Mouse (Mus musculus) cerebellum, postnatal 25 days (tissue): ENCODE data around the gene Synpr.

Source experiments
- DNase-seq, 2 experiments: peaks; one replicate each; pipeline ENCODE4 v3.0.0; 2021; ENCODE audit warnings: mixed read lengths in 2 of 2

Synpr gene

DNA sequence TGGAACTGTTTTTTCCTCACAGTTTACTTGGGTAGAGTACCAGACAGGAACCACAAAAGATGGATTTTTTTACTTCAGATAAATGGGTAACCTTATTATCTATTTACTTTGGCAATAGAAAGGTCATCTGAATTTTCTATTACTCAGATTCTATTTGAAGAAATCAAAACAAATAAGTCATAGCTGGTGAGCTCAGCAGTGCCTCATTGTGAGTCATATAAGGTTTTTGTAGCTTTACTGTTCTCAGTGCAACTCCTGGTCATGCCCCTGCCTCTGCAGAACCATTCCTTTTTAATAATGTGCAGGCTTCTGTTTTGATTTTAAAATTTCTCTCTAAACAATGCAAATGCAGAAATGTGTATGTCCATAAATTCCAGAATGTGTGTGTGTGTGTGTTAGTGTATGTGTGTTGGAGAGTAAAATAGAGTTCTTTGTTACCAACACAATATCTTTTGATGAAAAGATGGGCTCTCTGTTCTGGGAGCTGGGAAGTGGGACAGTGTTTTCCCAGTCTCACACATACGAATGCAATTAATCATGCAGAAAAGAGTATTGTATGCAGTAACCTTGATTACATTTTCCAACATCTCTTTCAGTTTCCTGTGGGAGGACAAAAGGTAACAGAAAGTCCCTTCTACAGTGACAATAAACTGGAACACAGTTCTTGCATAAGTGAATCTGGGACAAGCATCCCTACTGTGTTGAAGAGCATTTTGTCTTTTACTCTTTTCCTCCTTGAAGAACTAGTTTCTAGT is 269.2 kb downstream of the Synpr start:
- DNase-seq, result no peak

DNA sequence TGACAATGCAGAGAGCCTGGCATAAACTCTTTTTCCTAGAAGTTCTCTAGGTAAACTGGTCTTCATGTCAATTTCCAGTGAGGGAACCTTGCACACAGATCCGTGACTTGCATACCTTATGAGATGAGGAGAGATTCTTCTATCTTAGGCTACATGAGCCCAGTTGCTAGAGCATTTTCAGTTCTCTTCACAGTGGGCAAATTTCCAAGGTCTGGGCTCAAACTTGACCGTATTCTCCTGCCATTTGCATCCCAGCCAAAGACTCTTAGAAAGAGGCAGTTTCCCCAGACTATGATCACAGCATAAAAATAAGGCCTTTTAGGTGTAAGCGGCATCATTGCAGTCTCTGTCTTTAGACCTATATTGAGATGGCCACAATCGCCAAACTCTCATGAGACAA is 270.1 kb downstream of the Synpr start:
- DNase-seq, result peak in 1 of 2 experiments; percentile 24

DNA sequence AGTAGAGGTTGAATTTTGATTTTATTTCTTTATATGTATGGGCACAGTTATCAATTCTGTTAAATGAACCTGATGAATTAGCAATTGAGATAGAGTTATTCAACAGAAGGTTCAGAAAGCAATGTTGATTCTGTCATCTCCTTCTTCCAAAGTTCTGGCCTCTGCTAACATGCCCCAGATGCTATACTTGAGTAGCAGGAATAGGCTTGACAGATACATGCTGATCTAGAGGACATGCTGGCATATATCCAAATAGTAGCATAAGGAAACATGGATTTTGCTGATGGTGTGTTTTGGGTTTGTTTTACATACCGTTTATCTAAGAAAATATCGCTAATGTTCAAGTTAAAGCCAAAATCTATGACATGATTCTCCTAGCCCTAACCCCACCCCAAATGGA is 273.5 kb downstream of the Synpr start:
- DNase-seq, result no peak

DNA sequence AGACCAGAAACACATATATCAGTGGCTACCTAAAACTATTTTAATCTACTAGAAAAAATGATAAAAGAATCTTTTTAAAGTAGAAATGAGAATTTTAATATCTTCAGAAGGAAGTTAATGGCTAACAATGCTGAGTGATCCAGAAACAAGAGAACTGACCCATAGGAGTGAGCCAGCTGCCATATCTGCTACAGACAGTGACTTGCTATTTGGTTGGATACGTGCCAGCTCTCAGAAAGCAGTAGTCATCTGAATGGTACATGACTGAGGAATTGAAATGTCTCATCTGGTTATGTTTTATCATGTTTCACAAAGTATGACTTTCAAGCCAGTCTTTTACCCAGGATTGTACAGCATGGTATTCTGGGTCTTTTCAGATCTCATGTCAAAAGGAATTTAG is 282.7 kb downstream of the Synpr start:
- DNase-seq, result no peak

DNA sequence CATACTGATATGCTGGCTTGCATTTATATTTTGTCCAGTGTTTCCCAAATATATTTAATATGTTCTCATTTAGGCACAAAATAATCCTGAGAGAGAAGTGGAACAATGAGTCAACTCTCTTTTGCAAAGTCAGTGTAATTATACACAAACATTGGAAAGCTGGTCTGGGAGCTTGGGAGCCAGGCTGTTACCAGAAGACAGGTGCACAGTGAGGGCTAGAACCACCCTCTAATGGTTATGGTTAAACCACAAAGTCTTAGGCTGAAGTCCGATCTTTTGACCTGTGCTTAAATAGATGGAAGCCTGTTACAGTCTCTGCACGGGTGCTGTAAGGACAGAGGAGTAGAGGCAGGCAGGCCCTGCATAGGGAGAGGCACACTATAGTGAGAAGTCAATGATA is 283.4 kb downstream of the Synpr start:
- no peak for DNase-seq

DNA sequence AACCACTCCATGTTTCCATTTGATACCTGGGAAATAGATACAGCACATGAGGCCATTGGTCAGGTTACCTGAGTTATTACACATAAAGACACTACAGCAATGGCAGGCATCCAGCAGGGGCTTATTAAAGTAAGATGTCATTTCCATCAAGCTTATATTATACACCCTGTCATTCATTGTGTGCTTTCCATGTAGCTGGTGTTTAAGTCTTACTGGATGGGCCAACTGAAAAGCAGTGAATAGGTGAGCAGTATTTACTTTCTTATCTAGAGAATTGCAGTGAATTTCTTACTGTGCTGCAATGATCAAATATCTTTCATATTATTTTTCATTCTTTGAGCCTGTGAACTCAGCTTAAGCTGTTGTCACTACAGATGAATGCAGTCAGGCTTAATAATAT is 287.4 kb downstream of the Synpr start:
- no peak for DNase-seq

DNA sequence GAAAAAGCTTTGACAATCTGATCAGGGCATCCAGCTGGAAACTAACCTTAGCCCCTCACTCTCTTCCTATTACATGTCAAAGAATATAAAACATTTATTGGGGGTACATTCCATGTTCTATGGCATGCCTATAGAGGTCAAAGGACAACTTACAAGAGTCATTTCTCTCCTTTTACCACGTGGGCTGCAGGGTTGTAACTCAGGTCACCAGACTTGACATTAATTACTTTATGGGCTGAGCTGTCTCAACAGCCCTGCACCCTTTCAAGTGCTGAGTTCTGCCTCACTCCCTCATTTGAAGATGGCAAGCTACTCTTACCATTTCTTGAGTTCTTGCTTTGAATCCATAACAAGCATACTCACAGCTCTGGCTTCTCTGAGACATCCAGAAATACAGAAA is 287.9 kb downstream of the Synpr start:
- no peak for DNase-seq

DNA sequence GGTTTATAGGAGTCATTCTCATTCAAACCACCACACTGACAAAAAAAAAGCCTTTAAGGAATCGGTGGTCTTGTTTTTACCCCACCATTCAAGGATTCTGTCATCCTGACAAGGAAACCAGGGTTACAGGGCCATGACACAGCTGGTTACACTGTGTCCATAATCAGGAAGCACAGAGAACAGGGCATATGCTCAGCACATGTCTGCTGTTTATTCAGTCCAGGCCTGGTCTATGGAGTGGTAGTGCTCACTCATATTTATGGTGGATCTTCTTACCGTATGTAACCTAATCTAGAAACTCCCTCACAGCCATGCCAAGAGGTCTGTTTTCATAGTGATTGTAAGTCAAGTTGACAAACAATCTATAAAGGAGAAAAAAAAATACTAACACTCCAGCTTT is 293.5 kb downstream of the Synpr start:
- DNase-seq, result no peak

DNA sequence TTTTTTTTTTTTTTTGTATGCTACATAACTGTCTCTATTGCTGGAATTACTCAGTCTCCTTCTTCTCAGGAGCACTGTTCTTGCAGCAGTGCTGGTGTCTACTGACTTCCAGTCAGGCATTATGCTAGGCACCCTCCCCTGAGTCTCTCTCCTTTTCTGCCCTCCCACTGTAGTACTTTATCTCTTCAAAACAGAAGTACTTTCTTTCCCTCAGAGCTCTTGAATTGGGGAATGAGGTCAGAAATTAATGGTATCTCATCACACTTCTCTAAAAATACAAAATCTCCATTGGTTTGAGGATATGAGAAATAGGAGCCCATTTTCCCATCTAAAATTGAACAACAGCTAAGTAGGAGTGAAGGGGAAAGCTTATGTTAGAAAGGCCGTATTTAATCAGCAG is 294.2 kb downstream of the Synpr start:
- DNase-seq, result no peak

DNA sequence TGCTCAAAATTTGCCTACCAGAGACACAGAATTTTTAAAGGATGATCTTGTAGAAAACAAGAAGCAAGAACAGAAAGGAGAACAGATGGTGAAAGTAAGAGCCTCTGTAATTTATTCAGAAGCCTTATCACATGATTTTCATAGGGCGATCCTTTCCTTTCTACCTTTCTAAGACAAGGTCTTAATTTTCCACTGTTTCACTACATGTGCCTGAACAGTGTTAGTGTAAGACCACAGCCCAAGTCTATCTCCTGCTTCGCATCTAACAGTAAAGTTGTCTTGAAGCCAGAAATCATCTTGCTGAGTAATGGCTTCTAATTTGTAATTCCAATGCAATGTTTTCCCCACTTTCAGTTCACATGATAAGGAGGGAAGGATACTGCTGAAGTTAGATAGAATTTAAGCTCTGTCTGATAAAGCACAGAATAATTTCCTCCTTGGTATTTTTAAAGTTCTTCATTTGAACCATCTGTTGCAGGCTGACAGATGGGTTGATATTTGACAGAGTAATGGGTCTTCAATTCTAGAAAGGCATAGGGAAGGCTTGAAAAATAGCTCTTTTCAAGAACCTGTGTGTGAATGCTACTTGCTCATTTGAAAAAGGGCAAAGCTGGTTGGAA is 308.9 kb downstream of the Synpr start:
- DNase-seq, result no peak

DNA sequence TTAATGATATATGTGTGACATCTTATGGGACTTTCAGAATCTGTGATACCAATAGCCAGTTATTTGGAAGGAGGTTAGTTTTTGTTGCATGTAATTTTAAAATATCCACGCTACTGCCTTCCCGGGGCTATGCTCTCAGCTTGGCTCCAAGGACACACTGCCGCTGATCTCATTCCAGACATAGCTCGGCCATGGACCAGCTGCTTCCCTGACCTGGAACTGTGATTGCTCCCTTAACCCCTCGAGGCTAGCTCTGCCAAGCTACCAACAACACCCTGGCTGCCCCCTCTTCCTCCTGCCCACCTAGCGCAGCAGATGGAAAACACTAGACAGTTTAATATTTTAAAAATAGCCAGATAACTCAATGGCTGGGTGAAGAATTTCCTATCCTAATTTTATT is 311.7 kb downstream of the Synpr start:
- DNase-seq, result peak; percentile 35 to 51

DNA sequence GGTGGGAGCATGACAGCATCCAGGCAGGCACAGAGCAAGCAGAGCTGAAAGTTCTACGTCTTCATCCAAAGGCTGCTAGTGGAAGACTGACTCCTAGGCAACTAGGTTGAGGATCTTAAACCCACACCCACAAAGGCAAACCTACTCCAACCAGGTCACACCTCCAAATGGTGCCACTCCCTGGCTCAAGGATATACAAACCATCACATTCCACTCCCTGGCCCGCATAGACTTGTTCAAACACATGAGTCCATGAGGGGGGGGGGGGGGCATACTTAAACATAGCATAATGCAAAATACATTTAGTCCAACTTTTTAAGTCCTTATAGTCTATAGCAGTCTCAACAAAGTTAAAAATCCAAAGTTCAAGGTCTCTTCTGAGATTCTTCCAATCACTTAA is 312.6 kb downstream of the Synpr start:
- no peak for DNase-seq

DNA sequence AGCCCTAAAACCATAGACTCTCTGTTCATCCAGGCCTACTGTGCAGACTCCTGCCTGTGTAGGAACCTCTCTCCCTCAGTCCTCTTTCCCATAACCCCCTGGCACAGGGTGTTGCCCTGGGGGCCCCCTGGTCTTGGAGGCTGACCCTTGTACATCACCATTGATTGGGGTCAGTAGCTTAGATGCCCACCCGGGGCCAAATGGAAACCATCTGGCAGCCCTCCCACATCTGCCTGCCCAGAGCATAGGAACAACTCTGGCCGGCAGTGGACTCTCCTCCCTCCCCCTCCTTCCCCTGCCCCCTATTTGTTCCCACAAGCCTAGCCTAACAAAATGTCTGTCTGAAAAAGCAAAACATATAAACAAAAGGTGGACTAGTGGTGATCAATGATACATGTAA is 336.0 kb downstream of the Synpr start:
- DNase-seq, result no peak

DNA sequence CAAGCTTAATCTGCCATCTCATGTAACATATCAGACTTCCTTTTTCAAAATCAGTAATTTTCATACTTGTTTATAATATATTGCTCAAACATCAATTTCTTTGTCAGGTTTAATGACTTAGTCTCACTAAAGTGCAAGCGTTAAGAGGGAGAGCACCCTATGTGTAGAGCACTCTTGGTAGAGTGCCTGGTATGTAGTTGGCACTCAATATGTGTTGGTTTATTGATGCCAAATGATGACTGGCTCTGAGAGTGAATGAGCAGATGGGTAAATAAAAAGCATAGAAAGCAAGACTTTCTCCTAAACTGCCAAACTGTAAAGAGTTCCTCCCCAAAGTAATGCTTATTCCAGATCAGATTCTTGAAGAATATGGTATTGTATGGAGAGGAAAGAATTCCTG is 365.3 kb downstream of the Synpr start:
- no peak for DNase-seq

DNA sequence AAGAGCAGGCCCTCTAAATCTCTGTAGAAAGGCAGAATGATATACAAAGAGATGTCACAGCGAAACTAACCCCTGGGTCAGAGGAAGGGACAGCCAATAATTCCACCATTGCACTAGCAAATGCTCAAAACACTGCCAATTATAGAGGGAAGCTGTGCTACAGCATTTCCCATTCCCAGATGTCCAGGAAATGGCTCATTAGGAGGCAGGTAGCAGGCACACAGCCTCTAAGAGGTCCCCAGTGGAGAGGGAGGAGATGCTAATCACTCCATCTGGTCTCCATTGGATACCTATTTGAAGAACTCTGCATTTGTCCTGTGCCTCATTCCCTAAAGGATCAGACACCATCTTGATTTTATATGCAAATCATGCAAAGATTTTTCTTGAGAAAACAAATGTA is 366.5 kb downstream of the Synpr start:
- DNase-seq, result peak; percentile 25 to 27

DNA sequence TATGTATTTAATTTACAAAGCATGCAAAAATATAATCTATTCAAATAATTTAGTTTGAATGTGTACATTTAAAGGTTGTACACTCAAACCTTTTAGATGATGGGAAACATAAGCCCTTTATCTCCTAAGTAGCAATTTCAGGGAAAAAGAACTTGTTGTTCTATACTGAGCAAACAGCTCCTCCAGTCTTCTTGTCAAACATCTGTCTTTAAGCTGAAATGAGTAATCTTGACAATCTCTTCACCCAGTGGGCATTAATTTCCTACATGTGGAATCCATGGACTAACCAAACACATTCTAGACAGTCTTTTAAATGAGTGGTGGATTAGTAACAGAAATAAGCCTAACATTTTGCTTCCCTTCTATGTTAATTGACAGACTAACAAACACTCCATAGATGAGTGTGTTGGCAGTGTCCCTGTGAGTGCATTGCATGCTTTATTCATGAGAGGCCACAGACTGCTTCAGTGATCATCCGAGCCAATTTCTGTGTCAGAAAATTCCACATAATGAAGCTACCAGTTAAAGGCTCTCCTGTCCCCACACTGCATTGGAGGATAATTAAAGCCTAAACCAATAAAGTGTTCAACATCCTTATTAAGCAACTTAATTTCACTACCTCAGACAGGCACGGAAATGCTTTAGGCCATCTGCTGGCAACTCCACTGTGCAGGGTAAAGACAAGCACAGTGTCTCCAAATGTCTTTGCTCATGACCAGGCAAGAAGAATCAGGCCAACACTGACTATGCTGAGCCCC is 367.1 kb downstream of the Synpr start:
- peak; percentile 13 to 22 for DNase-seq
